Mouse (Mus musculus): ENCODE data around the gene Ubr1.
"Not testable (repeated sequence)": the region's sequence is repeated elsewhere in the genome, so short reads cannot be mapped to it uniquely, and the experiment has no call there.

Ubr1 gene

GRCm38 (mm10) chr2:120976308-120976707, 5.8 kb upstream of the Ubr1 start:
- DNase-seq (ENCODE audit: low spot score in 2 of 2), result no peak

DNA sequence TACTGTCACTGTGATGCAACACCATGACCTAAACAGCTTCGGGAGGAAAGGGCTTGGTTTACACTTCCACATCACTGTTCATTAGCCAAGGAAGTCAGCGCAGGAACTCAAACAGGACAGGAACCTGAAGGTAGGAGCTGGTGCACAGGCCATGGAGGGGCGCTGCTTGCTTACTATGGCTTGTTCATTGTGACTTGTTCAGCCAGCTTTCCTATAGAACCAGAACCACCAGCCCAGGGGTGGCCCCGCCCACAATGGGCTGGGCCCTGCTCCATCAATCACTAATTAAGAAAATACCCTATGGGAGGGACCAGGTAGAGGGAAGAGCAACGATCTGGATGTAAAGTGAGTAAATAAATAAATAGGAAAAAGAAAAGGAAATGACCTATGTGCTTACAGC, 2.4 kb upstream of the Ubr1 start:
- DNase-seq (ENCODE audit: low spot score in 2 of 2), result no peak

DNA sequence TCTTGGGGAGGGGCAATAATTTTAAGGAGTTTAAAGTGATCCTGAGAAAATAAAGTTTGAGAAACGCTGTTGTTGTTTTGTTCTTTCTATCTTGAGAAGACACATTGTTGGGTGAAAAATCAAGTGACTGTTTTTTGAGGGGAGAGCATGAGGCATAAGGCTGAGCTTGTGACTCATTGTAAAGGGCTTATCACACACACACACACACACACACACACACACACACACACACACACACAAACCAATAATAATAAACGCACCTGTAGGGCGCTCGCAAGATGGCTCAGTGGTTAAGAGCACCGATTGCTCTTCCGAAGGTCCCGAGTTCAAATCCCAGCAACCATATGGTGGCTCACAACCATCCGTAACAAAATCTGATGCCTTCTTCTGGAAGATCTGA, 1.7 kb upstream of the Ubr1 start:
- not testable (repeated sequence) for DNase-seq (ENCODE audit: low spot score in 2 of 2)

GRCm38 (mm10) chr2:120971766-120972165, 1.3 kb upstream of the Ubr1 start:
- DNase-seq (ENCODE audit: low spot score in 2 of 2), result no peak

DNA sequence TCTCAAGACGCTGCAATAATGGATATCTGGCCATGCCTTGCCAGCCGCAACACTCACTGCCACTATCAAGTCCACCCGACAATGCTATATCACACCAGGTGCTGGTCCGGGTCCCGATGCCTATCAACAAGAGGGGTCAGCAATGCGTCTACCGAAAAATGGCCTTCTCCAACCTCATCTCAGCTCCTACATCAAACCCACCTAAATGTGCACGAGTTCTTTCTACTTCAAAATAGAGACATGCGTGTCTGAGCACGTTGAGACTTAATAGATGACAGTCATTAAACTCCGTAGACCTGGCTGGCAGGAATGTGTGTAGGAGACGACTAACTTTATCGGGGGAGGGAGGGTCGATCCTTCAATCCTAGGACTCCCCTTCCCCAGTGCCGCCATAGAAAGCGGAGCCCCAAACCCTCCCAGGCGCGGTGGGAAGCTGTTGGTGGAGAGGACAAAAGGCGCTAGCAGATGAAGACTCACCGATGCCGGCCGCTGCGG, 423 bp downstream of the Ubr1 start:
- DNase-seq (ENCODE audit: low spot score in 2 of 2), result no peak

- no peak for DNase-seq (ENCODE audit: low spot score in 2 of 2)
Measured at GRCm38 (mm10) chr2:120965486-120965885, 5.0 kb downstream of the Ubr1 start.

- no peak for DNase-seq (ENCODE audit: low spot score in 2 of 2)
Measured at GRCm38 (mm10) chr2:120963110-120963509, 7.4 kb downstream of the Ubr1 start.

DNA sequence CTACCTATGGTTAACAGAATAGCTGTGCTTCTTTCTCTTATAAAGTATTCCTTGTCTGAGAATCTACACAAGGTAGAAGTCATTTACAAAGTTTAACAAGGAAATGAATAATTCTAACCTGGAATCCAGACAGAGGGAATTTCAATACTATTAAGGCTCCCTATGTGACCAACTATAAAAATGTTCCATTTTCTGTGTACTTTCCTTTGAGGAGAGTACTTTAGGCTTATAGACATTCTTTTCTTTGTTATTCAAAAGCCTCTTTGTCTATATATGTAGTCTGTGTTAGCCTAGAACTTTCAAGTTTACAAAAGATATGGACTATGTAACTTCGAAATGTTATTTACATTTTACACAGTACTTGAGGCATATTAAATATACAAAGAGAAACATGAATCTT, 10.3 kb downstream of the Ubr1 start:
- no peak for DNase-seq (ENCODE audit: low spot score in 2 of 2)

- no peak for DNase-seq (ENCODE audit: low spot score in 2 of 2)
Measured at GRCm38 (mm10) chr2:120959827-120960226, 10.7 kb downstream of the Ubr1 start.

GRCm38 (mm10) chr2:120959363-120959762, 11.2 kb downstream of the Ubr1 start:
- no peak for DNase-seq (ENCODE audit: low spot score in 2 of 2)

DNA sequence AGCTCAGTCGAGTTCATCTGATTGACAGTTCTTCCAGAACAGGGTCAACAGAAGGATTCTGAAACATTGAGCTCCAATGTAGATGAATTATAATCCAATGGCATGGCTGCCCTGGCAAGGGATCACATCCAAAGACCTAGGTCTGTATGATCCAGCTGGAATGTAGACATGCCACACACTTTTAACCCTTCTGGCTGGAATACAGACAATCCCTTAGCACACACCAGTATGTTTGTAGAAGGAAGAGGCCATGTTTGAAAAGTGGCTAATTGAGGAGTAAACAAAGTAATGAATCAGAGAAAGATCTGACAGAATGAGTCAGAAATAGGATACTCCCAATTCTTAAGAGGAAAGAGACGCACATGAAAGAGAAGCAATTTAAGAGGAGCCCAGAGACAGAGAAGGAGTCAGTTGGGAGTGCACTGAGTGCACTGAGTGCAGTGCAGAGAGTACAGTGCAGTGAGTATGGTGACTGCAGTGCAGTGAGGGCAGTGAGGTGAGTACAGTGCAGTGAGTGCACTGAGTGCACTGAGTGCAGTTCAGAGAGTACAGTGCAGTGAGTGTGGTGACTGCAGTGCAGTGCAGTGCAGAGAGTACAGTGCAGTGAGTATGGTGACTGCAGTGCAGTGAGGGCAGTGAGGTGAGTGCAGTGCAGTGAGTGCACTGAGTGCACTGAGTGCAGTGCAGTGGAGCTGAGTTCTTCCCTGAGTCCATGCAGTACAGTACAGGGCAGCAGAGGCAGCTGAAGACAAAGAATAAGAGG, 18.2 kb downstream of the Ubr1 start:
- no peak for DNase-seq (ENCODE audit: low spot score in 2 of 2)

DNA sequence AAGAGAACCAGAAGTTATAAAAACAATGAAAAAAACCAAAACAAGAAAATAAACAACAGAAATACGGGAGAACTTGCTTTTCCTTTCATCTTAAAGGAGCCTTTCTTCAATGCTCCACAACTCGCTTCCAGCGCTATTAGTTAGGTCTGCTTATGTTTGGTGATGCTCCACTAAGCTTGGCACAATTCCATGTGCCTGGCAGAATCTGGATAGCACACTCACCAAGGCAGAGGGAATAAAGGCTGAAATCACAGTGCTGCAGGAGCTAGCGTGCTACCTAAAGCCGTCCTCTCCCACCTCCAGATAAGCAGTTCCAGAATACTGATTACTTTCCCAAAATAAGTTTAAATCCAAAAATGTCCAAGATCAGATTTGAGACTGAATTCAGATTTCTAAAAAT, 19.3 kb downstream of the Ubr1 start:
- no peak for DNase-seq (ENCODE audit: low spot score in 2 of 2)

DNA sequence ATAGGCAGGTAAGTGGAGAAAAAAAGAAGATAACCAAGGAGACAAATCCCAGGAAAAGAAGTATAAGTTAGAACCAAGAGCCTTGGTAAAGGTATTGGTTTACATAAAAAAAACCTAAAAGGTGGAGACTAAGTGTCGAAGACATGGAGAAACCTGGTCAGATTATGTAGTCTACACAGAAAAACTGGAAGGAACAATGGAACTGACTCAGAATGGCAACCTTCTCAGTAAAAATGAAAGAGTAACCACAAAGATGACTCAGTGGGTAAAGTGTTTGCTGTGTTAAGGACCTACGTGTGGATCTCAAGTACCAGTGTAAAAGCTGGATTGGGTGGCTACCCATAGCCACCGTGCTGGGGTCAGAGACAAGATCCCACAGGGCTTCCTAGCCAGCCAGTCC, 37.5 kb downstream of the Ubr1 start:
- DNase-seq (ENCODE audit: low spot score in 2 of 2), result no peak

DNA sequence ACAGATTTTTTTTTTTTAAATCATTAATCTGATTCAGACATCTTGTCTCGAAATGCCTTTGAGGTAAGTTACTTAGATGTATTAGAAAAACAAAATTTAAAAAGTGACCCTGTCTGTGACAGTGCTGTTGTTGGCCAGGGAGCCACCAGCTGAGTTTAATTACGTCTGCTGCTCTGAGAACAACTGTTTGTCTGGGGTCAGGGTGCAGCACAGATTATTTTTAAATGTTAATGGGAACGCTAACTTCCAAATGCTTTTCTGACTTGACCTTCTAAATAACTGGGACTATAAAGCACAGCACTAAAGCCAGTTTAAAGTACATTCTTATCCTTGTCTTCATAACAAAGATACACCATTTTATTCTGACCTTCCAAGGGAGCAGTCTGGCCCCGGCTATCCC, 61.0 kb downstream of the Ubr1 start:
- no peak for DNase-seq (ENCODE audit: low spot score in 2 of 2)

DNA sequence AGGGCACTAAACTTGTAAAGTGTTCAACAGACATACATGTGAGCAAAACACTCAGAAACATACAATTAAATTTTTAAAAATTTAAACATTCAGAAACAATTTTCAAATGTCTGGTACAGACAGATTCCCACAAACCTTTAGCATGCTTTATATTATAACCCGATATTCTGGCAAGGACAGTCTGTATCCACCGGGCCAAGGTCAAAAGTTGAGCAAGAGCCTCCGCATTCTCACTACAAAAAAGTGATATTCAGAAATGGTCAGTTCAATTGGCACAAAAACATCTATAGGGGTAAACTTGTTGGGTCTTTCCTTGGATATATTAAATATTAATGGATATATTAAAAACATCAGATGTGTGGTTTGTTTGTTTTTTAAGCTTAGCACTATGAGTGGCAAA, 74.2 kb downstream of the Ubr1 start:
- DNase-seq (ENCODE audit: low spot score in 2 of 2), result no peak

- no peak for DNase-seq (ENCODE audit: low spot score in 2 of 2)
Measured at GRCm38 (mm10) chr2:120887601-120888000, 82.9 kb downstream of the Ubr1 start.

DNA sequence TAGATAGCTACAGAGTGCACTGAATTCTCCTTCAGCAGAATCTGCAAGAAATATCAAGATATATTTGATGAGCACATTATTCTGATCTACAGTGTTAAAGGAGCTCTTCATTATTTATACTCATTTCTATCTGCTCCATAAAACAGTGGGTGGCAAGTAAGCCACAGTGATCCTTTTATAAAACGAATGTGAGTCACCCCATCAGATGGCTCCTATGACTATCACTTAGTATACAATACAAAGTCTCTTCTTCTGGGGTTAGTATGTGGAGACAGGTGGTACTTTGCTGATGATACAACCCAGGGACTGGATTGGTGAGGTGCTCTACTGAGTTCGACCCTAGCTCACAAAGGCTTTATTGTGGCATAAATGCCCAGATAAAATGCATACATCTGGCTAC, 97.3 kb downstream of the Ubr1 start:
- no peak for DNase-seq (ENCODE audit: low spot score in 2 of 2)

GRCm38 (mm10) chr2:120871447-120872336, 98.8 kb downstream of the Ubr1 start:
- DNase-seq (ENCODE audit: low spot score in 2 of 2), result no peak

DNA sequence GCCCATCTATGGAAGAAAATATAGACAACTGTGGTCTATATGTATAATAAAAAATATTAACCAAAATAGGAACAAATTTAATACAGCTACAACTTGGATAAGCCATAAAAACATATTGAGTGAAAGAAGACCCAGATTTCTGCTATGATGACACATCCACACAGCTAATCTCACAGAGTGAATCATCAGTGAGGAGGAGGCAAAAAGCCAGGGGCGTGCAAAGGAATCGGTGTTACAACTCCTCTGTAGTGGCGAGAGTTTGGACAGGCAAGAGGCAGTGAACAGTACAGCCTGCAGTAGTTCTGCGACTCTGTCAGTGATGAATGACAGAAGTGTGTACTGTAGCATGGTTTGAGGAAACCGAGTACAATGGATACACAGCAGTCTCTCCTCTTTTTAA, 103.2 kb downstream of the Ubr1 start:
- no peak for DNase-seq (ENCODE audit: low spot score in 2 of 2)

- peak; percentile 12 to 62 for DNase-seq (ENCODE audit: low spot score in 2 of 2)
Measured at GRCm38 (mm10) chr2:120866561-120866960, 104.0 kb downstream of the Ubr1 start.

DNA sequence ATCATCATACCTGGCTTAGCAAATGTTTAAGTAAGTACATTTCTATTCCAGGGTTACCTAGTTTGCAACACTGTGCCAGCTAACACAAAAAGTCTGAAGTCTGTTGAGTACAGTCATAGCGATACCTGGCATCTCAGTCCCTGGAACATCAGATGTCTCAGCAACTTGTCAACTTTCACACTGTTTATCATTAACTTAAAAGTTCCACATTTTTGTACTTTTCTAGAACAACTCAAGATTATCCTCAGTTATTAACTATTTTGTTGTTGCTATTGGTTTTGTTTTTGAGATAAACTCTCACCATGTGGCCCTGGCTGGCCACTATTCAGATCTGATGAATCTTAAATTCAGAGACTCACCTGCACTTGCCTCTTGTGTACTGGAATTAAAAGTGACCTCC, 107.1 kb downstream of the Ubr1 start:
- DNase-seq (ENCODE audit: low spot score in 2 of 2), result no peak

DNA sequence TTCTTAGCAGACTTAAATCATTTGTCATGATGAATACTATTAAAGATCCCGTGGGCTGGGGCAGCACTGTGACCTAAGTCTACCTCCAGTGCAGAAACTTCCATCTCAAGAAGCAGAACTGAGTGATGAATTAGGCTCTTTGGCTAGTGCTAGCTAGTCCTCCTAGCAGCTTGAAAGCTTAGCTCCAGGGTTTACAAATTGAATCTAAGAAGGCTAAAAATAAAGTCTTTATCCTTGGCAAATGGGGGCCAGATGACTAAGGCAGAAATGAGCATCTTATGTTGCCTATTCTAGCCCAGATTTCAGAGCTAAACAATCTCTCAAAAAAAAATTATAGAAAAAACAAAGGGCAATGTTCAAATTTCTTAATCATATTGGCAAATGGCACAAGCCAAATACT, 109.8 kb downstream of the Ubr1 start:
- no peak for DNase-seq (ENCODE audit: low spot score in 2 of 2)

- DNase-seq (ENCODE audit: low spot score in 2 of 2), result no peak
Measured at GRCm38 (mm10) chr2:120858131-120858530, 112.4 kb downstream of the Ubr1 start.
